Mouse (Mus musculus): ENCODE data around the gene Pde7b.

The Pde7b gene

DNA sequence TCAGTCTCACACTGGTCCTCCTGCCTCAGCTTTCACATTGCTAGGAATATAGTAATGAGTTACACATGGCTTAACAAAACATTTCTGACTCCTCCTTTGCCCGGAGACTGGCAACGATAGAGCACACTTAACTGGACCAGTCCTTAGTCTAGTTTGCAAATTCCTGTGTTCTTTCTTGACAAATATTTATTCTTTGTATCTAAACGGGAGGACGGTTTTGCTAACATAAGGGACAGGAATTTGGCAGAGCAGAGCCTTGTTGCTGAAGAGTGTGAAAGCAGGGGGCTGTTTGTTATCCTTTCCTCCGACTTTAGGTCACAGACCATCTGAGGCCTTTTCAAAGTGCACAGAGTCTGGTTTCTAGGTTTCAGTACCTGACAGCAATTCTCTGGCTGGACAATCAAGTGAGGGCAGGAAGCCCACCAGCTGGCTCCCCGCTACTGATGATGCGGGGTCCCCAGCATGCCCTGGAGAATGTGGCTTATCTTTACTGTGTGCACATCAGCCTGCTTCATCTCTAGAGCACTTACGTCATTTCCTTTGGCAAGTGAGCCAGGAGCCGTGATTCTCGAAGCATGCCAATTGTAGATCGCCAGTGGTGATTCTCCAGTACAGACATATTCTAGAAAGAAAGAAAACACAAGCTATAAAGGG lies 306.5 kb downstream of the Pde7b start:
- DNase-seq: no peak

DNA sequence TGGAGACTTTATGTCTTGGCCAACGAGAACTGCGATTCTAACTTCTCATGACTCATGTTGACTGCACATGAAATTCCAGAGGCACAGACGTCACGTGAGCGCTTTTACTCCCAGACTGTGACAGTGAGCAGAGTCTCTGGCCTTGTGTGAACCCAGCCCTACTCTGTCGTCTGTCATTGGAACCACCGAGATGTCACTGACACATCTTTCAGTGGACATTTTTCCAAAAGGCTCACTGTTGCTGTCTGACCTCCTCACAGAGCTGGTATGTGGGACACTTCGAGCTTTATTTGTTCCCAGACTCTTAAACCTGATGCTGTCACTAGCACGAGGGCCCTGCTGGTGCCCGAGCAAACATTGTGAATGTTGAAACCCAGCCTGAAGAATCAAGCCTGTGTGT lies 315.7 kb downstream of the Pde7b start:
- no peak for DNase-seq

DNA sequence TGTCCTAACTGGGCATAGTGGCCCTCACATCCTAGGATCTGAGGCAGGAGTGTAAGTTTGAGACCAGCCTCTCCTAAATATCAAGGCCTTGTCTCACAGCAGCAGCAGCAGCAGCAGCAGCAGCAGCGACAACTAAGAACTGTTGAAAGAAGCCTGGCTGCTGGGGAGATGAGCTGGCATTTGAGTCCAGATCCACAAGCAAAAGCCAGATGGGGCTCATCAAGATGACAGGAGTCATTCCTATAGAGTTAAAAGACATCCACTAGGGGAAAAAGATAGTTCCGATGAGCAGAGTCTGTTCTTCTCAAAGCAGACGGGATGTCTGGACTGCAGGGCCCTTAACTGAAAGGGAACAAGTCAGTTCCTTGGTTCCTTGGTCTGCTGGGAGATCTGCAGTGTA lies 316.5 kb downstream of the Pde7b start:
- DNase-seq: no peak

DNA sequence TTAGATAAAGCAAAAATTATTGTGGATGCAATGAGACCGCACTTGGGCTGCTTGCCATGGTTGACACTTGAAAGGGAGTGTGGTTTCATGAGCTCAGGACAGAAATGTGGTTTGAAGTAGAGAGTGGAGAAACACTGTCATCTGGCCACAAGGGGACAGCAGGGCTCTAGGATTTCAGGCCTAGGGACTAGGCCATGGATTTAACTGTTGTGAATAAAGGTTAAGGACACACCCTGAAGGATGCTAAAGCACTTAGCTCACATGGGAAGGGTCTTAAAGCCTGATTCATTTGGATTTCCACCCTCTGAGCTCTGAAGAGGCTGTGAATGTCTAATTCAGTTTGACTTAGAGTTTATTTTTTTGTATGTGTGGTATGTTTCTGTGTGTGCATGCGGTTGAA lies 319.4 kb downstream of the Pde7b start:
- DNase-seq: peak; percentile 68 to 70

DNA sequence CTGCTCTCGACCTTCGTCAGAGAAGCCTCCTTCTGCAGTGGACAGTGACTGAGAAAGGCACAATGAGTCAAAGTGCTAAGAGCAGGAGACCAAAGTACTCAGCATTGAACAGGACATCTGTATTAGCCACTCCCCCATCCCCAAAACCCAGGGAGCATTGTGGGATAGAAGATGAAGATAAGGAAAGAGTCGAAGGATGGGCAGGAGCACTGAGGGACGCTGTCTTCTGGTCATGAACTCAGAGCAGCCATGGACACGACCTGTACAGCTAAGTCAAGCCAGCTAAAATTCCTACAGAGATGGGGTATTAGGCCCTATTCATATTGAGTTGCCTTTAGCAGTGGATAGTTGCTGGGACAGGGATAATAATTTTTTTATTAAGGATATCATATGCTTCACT lies 321.9 kb downstream of the Pde7b start:
- DNase-seq: no peak

DNA sequence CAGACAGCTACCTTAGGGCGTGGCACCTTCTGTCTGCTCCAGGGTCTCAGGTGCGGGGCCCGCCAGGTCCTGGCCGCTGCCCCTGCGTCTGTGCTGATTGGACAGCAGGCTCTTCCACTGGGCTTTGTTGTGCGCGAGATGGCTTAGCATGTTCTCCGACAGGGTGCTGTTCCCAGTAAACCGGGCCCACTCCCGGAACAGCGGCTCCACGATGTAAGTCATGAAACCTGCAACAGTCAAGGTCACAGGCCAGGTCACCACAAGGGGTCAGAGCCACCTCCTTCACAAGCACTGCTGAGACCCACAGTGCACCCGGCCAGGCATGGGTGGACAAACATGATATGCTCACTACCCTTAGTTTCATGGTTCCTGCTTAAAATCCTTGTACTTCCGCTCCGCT lies 324.5 kb downstream of the Pde7b start:
- DNase-seq: no peak

DNA sequence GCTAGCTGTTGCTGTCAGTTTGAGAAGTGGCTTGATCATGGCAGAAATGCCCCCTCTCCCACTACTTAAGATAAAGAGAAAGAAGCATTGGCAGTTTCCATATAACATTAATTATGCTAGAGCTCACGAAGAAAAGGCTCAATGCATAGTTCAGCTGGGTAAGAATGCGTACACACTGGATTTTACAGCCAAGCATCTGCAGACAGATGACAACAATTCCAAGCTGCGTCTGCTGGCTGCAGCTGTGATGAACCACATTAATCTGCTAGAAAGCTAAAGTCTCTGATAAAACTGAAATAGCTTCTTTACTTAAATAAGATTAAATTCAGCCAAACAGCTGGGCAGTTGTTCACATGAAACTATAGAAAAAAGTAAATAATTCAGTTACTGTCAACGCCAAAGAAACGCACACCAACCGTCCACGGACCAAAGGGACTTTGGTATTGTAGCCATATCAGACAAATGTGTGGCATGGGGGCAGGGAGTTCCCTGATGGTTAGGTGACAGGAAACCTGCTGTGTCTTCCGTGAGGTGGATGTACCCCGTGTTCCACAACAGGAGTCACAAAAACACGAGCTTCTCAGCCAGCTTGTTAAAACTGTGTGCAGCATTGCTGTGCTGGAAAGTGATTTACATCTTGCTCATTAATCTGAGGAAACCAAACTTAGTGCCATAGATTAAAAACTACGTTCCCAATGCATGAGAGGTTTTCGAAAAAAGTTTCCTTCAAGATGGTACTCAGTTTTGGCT lies 326.1 kb downstream of the Pde7b start:
- no peak for DNase-seq

DNA sequence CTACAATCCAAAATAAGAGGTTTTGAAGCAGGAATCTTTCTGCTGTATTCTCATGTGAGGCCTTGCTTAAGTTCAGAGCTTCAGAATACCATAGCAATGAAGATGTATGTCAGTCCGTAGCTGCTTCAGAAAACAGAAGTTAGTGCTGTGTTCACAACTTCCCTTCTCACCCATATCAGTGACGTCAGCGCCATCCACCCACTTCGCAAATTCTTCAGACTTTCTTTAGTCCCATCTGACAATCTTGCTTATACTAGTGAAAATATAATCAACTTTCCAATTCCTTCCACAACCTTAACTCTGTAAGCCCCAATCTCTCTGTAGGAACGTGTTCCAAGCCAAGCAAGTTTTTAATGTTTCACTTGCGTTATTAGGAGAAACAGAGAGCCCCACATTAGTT lies 326.7 kb downstream of the Pde7b start:
- DNase-seq: no peak

DNA sequence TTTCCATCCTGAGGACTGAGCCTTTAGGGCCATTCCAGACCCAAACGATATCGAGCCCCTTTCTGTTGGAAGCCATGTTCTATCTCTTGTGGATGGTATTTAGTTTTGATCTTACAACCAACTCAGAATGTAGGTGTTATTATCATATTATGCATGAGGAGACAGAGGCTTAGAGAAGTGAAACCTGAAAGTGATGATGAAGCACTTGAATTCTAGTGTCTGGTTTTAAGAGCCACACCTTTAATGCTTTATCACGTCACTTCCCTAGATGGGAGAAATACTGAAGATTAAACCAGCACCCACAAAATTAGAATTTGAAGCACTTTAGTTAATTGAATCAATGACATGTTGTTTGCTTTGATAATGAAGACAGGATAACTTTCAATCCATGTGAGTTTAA lies 329.1 kb downstream of the Pde7b start:
- no peak for DNase-seq

DNA sequence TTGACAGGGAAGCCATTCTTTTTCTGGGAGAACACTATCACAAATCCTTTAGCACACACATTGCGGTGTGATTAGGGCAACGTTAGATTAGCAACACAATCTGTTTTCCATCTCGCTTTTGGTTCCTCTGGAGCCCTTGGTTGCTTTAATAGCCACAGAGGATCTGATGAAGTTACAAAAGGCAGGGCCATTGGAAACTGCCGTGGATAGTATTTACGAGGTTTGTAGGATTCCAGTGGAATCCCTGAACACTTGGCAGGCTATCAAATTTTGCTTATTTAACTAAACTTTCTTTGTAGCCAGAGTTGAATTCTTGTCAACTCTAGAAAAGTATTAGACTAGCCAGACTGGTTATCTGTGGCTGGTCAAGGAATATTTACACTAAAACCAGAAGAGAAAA lies 330.1 kb downstream of the Pde7b start:
- no peak for DNase-seq

DNA sequence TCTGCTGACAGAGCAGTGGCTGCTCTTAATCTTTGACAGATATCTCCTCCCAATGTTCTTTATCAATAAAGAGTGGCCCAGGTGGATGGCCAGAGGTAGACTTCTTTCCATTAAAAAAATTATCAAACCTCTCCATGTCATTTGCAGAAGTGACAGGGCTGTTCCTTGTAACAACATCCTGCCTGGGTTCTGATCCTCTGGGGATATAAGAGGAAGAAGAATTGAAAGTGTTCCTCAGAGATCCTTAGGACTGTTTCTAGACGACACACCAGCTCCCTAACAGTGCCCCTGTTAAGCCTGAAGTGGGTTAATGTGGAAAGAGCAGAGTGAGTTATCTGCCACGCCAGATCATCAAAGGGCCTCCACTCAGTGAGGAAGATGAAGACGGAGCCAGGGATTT lies 334.3 kb downstream of the Pde7b start:
- DNase-seq: no peak

DNA sequence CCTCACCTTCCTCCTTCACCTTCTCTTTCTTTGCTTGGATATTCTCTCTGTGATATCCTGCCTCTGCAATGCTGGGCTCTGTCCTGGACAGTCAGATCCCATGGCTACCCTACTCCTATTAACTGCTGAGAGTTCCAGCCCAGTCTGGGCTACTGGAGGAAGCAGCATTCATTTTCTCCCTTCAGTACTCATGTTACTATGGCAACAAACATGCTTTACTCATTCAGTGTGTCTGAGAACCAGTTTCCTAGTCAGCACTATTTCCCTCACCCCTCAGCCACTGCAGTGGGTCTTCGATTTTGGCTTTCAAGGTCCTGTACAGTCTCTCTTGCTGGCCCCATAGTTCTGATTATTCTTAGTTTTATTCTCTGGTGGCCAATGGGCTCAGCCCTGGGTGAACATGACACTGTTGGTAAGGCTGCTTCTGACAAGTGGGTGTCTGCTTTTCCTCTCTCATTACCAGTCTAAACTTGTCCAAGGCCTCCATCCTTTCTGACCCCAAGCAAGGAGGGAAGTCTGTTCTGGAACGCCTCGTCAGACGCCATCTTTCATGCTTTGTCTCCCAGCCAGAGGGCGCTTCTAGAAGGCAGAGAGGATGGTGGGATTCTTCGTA lies 342.0 kb downstream of the Pde7b start:
- no peak for DNase-seq

DNA sequence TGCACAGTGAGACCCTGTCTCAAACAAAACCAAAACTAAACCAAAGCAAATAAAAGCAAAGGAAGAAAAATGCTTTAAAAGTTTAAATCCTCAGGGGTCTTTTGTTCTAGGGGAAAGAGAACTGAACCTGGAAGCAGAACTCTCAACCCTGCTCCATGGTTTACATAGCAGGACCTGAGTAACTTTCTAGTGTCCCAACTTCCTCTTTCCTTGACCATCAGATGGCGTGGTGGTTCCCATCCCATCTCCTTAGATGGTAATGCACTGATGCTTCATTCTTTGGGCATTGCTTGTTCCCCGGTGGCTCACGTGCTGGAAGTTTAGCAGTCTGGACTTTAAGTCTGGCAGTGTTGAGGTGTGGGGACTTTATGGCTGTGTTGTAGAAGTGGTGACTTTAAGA lies 343.5 kb downstream of the Pde7b start:
- DNase-seq: no peak

DNA sequence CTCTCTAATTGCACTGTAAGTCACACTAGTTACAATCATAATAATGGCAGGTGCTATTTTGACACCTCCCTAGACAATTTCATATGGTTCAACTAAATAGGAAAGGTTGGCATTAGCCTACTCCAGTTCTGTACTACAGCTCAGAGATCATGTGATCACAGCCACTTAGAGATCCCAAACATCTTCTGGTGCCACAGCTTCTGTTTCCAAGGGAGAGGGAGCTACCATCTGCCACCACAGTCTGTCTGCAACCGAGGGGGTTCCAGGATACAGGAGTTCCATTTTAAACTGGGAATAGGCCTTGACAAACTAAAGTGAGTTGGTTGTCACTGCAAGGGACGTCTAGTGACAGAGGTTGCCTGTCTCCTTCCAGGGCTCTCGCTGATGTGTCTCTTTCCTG lies 344.1 kb downstream of the Pde7b start:
- peak; percentile 49 to 63 for DNase-seq

DNA sequence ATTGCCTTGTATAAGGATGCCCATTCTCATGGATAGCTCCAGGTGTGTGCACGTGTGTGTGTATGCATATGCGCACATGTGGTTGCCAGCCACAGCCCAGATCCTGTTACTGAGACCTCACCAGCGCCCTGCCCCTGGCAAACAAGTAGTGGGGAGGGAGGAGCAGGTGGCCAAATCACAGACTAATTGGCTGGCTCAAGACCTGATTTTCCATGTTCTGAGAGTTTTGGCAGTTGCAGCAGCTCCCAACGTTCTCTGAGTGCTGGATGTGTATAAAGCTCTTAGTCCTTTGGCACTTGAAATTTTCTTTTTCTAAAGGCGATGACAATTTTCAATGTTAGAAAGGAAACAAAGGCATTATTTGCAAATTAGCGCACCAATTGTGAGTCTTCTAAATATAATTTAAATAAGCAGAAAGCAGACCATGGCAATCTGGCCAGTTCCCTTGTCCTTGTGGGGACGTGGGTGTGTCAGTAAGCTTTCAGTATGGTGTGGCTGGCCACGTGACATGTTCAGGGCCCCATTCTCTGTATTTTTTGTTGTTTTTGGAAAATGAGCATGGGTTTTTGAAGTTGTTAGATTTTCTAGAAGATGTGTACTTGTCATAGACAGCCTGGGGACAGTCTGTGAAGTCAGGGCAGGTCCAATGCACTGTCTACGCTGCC lies 345.7 kb downstream of the Pde7b start:
- peak; percentile 54 to 73 for DNase-seq

DNA sequence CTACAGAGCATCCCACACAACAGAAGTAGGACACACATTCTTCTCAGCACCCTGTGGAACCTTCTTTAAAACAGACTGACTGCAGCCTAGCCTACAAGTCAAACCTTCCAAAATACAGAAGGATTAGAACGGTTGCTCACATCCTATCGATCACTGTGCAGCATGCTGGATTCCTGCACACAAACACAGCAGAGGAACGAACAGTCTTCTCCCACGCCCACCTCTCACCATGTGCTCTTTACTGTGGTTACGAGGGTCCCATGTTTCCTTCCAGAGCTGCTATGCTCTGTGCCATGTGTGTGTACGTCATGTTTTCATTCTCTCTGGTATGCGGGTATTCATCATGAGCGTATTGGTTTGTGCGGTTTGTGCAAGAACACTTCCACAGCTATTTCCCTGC lies 347.3 kb downstream of the Pde7b start:
- DNase-seq: no peak

DNA sequence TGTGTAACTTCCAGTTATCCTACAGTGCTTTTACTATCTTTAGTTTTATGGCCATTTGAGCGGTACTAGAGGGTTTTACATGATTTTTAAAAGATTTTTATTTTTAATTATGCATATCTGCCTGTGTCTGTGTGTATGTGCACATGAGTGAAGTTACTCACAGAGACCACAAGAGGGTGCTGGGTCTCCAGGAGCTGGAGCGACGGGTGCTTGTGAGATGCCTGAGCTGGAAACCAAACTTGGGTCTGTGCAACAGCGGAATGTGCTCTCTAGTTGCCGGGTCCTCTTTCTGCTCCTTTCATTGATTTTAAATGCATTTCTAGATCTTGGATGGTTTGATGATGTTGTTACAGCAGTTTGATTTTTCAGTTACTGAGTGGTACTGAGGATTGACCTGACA lies 352.8 kb downstream of the Pde7b start:
- DNase-seq: peak; percentile 20 to 23

DNA sequence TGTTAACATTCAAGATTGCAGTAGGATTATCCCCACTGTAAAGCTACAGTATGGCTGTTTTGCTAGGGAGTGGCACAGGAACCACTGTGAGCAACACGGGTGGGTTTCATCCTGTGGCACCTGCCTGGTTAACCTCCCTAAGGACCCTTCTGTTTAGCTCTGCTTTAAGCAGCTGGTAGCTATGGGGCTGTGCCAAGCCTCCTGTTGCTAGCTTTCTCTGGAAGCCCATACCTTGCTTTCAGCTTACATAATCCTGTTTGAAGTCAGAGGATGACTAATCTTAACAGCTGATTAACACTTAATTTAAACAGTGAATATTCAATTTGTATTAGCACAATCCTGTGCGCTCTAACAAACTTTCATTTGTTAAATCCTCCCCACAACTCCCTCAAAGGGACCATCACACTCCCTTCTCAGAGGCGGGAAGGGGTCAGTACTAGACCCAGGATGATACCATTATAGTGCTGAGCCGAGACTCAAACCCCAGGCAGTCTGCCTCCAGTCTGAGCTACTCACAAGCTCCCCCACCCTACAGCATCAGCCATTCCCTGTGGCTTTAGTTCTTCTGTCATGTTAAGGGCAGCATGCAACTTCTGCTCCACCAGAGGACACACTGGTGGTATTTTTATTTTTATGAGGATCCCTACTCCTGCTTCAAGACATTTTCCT lies 362.3 kb downstream of the Pde7b start:
- peak in 1 of 2 experiments; percentile 25 for DNase-seq

DNA sequence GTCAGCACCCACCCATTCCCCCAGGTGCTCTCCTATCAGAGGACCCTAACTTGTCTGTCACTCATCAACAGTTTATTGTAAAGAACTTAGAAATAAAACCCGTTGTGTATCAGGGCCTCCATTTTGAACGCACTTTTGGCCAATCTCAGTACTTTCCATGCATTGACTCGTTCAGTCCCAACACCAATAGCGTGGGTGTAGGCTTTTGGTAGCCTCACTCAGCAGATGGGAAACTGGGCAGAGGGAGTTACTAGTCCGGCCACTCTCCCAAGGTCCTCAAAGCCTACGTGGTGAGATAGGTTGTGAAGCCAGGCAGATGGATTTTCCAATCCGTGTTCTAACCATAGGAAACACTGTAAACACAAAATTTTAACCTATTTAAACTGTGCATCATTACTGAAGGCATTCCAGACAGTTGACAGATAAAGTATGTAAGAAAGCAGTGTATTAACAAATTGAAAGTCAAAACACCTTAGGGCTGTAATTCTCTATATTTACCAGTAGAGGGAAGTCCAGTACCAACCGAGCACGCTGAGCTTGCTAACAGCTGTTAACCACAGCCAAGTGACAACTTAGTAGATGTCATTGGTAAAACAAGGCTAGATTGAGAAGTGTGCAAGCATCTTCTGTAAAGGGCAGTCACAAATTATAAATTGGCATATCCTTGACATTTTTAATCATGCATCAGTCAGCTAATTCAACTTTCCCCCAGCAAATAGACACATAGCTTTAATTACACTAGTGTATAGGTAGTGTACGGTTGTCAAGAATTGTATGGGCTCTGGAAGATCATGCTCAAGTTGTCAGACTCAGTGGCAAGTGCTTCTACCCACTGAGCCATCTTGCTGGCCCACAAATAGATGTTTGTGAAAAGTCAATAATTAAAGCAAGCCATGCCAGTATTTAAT lies 363.1 kb downstream of the Pde7b start:
- DNase-seq: peak; percentile 24 to 39

DNA sequence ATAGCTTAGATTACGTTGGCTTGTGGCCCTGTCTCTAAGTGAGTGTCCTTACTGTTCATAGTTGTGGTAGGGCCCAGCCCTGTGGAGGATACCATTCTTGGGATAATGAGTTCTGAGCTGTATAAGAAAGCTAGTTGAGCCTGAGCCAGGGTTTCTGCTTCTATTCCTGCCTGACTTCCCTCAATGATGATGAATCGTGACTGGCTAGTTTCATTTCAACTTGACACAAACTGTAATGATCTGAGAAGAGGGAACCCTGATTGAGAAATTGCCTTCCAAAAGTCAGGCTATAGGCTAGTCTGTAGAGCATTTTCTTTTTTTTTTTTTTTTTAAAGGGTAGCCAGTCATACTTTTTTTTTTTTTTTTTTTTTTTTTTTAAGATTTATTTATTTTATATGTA lies 376.0 kb downstream of the Pde7b start:
- DNase-seq: no peak

Data from cerebellum, postnatal 10 days (tissue).